Mouse (Mus musculus): ENCODE measurements at regions not wholly inside any gene's neighbourhood (a gene's known extent, or its start where the extent isn't known, plus 50 kb on each side); places are given as distances from the start of the nearest gene placed in this dataset.

- intact Hi-C loops (cut with DNase I) = no loop called here
- WGBS = 11% methylated on average over 4 of the region's 4 CpGs
These were observed 258.8 kb downstream of the Fzd1 start for GRCm38 (mm10) chr5:4499036-4499435.

DNA sequence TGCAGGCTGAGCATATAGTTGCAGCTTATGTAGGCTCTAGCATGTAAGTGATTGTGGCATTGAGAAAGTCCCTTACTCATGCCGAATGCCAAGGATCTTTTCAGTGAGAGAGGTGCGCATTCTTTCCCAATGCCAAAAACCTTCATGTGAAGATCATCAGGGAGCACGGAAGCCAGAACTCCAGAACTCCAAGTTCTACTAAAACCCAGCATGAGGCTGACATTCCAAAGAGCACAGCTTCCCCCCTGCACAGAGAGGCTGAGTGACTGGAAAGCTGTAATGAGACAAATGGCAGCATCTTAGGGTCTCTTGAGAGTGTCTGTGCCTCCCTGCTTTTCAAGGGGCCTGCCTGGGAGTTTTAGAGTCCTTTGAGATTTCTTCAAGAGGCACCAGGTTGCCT, 259.4 kb downstream of the Fzd1 start:
- peak overlapping the region; percentile 43 for H3K27ac ChIP-seq
- WGBS = 77% methylated on average over 3 of the region's 3 CpGs
- H3K4me1 ChIP-seq (ENCODE audit: control insufficient read depth, insufficient read depth, low read length) = peaks cover 7% of the 10 kb centered on the region

More at GRCm38 (mm10) chr5:4499036-4499435, 258.8 kb downstream of the Fzd1 start:
- no peaks in the 10 kb centered on the region for H3K79me2 ChIP-seq (replicated peaks; ENCODE audit: control insufficient read depth, insufficient read depth, low read length)
- H3K36me3 ChIP-seq (ENCODE audit: control insufficient read depth, insufficient read depth, low read length) = peaks cover 2% of the 10 kb centered on the region; the same call in 1 of the 2 replicates
- peak overlapping the region; percentile 43 for H3K27ac ChIP-seq
- H3K4me3 ChIP-seq = 0 out of 2 replicates have a peak overlapping the region, but pooled peaks have one; percentile 16
- H3K9ac ChIP-seq (ENCODE audit: low read depth, low read length) = no peak overlapping the region
- no peaks in the 10 kb centered on the region for H3K27me3 ChIP-seq (ENCODE audit: control insufficient read depth, insufficient read depth, low read length)
- no peak for DNase-seq
- TF ChIP-seq CTCF (IDR thresholded peaks at IDR 0.05) (no peak), POLR2A (IDR thresholded peaks at IDR 0.05; ENCODE audit: insufficient read depth, low read depth, low read length) (no peak), EP300 (IDR thresholded peaks at IDR 0.05; ENCODE audit: insufficient read depth, low read depth, low read length) (no peak)
- peaks cover 7% of the 10 kb centered on the region for H3K4me1 ChIP-seq (ENCODE audit: control insufficient read depth, insufficient read depth, low read length)

GRCm38 (mm10) chr5:4496907-4497200, 261.0 kb downstream of the Fzd1 start:
- WGBS = 24% methylated on average over 3 of the region's 3 CpGs
- TF ChIP-seq CTCF (IDR thresholded peaks at IDR 0.05) (no peak), POLR2A (IDR thresholded peaks at IDR 0.05; ENCODE audit: insufficient read depth, low read depth, low read length) (no peak), EP300 (IDR thresholded peaks at IDR 0.05; ENCODE audit: insufficient read depth, low read depth, low read length) (no peak)
- H3K79me2 ChIP-seq (replicated peaks; ENCODE audit: control insufficient read depth, insufficient read depth, low read length) = no peaks in the 10 kb centered on the region
- no peak overlapping the region for H3K4me3 ChIP-seq
- H3K27ac ChIP-seq = peak overlapping the region; percentile 62
- H3K36me3 ChIP-seq (ENCODE audit: control insufficient read depth, insufficient read depth, low read length) = peaks cover 2% of the 10 kb centered on the region; the same call in 1 of the 2 replicates
- no peaks in the 10 kb centered on the region for H3K27me3 ChIP-seq (ENCODE audit: control insufficient read depth, insufficient read depth, low read length)
- H3K9ac ChIP-seq (ENCODE audit: low read depth, low read length) = no peak overlapping the region; the same call in 1 of the 2 replicates
- peaks cover 7% of the 10 kb centered on the region for H3K4me1 ChIP-seq (ENCODE audit: control insufficient read depth, insufficient read depth, low read length)
- DNase-seq = no peak
- intact Hi-C loops (cut with DNase I) = no loop called here

More for the DNA sequence above, 259.4 kb downstream of the Fzd1 start:
- H3K79me2 ChIP-seq (replicated peaks; ENCODE audit: control insufficient read depth, insufficient read depth, low read length) = no peaks in the 10 kb centered on the region
- H3K27me3 ChIP-seq (ENCODE audit: control insufficient read depth, insufficient read depth, low read length) = no peaks in the 10 kb centered on the region
- no peak for DNase-seq
- no peak overlapping the region for H3K9ac ChIP-seq (ENCODE audit: low read depth, low read length)
- no peak overlapping the region for H3K4me3 ChIP-seq
- no peak for TF ChIP-seq EP300 (IDR thresholded peaks at IDR 0.05; ENCODE audit: insufficient read depth, low read depth, low read length)
- TF ChIP-seq CTCF (IDR thresholded peaks at IDR 0.05) = no peak
- TF ChIP-seq POLR2A (IDR thresholded peaks at IDR 0.05; ENCODE audit: insufficient read depth, low read depth, low read length) = no peak
- H3K36me3 ChIP-seq (ENCODE audit: control insufficient read depth, insufficient read depth, low read length) = peaks cover 2% of the 10 kb centered on the region; the same call in 1 of the 2 replicates
- intact Hi-C loops (cut with DNase I) = no loop called here

- H3K27ac ChIP-seq = peak overlapping the region; percentile 62
- H3K4me1 ChIP-seq (ENCODE audit: control insufficient read depth, insufficient read depth, low read length) = peaks cover 7% of the 10 kb centered on the region
- TF ChIP-seq POLR2A (IDR thresholded peaks at IDR 0.05; ENCODE audit: insufficient read depth, low read depth, low read length) = no peak
- TF ChIP-seq EP300 (IDR thresholded peaks at IDR 0.05; ENCODE audit: insufficient read depth, low read depth, low read length) = no peak
- TF ChIP-seq CTCF (IDR thresholded peaks at IDR 0.05) = no peak
- H3K79me2 ChIP-seq (replicated peaks; ENCODE audit: control insufficient read depth, insufficient read depth, low read length) = no peaks in the 10 kb centered on the region
- peak; percentile 59 to 61 for DNase-seq
- peaks cover 2% of the 10 kb centered on the region; the same call in 1 of the 2 replicates for H3K36me3 ChIP-seq (ENCODE audit: control insufficient read depth, insufficient read depth, low read length)
- H3K4me3 ChIP-seq = no peak overlapping the region
- intact Hi-C loops (cut with DNase I) = no loop called here
- H3K27me3 ChIP-seq (ENCODE audit: control insufficient read depth, insufficient read depth, low read length) = no peaks in the 10 kb centered on the region
- WGBS = 16% methylated on average over 20 of the region's 20 CpGs
- peak overlapping the region; percentile 44; the same call in 1 of the 2 replicates for H3K9ac ChIP-seq (ENCODE audit: low read depth, low read length)
These were observed 261.5 kb downstream of the Fzd1 start for GRCm38 (mm10) chr5:4496132-4496906.

GRCm38 (mm10) chr5:4495482-4495881, 262.4 kb downstream of the Fzd1 start:
- Histone ChIP-seq H3K4me3 (no peak overlapping the region), H3K4me1 (ENCODE audit: control insufficient read depth, insufficient read depth, low read length) (peaks cover 7% of the 10 kb centered on the region), H3K27ac (no peak overlapping the region), H3K36me3 (ENCODE audit: control insufficient read depth, insufficient read depth, low read length) (peaks cover 2% of the 10 kb centered on the region; the same call in 1 of the 2 replicates), H3K79me2 (replicated peaks; ENCODE audit: control insufficient read depth, insufficient read depth, low read length) (no peaks in the 10 kb centered on the region), H3K9ac (ENCODE audit: low read depth, low read length) (no peak overlapping the region), H3K27me3 (ENCODE audit: control insufficient read depth, insufficient read depth, low read length) (no peaks in the 10 kb centered on the region)
- DNase-seq = no peak
- intact Hi-C loops (cut with DNase I) = no loop called here
- no peak for TF ChIP-seq POLR2A (IDR thresholded peaks at IDR 0.05; ENCODE audit: insufficient read depth, low read depth, low read length)
- TF ChIP-seq CTCF (IDR thresholded peaks at IDR 0.05) = no peak
- no peak for TF ChIP-seq EP300 (IDR thresholded peaks at IDR 0.05; ENCODE audit: insufficient read depth, low read depth, low read length)
- 96% methylated on average over 6 of the region's 6 CpGs for WGBS
